Mouse (Mus musculus) intestine, embryonic 15.5 days (tissue): Measurements from ENCODE around the gene Erh. TPM values are rescaled to one million over a fixed set of nuclear protein-coding genes. Genes with fewer than 3 reads are reported as not detected.

ENCODE experiments used
- ATAC-seq: fragments of 200-750 bp; cut with Nextera tagmentation; 2 replicates; pipeline ENCODE4 v1.8.0; 2017; ENCODE audit warnings: moderate TSS enrichment, moderate library complexity
- H3K27ac ChIP-seq: fragments of 300-500 bp; sonication (generic); 2 replicates; pipeline ENCODE4 v1.5.1; 2015; ENCODE audit warnings: mild to moderate bottlenecking, inconsistent platforms
- H3K27me3 ChIP-seq: fragments of 300-500 bp; sonication (generic); replicated peaks from 2 replicates; pipeline ENCODE4 v1.6.1; 2015; ENCODE audit warnings: inconsistent platforms
- H3K36me3 ChIP-seq: fragments of 300-500 bp; sonication (generic); 2 replicates; pipeline ENCODE4 v1.6.1; 2015; ENCODE audit warnings: inconsistent platforms
- H3K4me1 ChIP-seq: fragments of 300-500 bp; sonication (generic); replicated peaks from 2 replicates; pipeline ENCODE4 v1.6.1; 2015; ENCODE audit warnings: inconsistent platforms
- H3K4me2 ChIP-seq: fragments of 300-500 bp; sonication (generic); replicated peaks from 2 replicates; pipeline ENCODE4 v1.6.1; 2015; ENCODE audit warnings: mild to moderate bottlenecking, inconsistent platforms
- H3K4me3 ChIP-seq: fragments of 300-500 bp; sonication (generic); replicated peaks from 2 replicates; pipeline ENCODE4 v1.5.1; 2015; ENCODE audit warnings: inconsistent platforms
- H3K9ac ChIP-seq: fragments of 300-500 bp; sonication (generic); 2 replicates; pipeline ENCODE4 v1.6.1; 2015; ENCODE audit warnings: inconsistent platforms
- H3K9me3 ChIP-seq: fragments of 300-500 bp; sonication (generic); 2 replicates; pipeline ENCODE4 v1.6.1; 2016; ENCODE audit warnings: inconsistent platforms
- WGBS: fragments of 180-500 bp; shearing (Covaris S2); methylation state at CpG from one replicate; pipeline ENCODE4 v1.1.7; 2015; 5-methylcytosine and 5-hydroxymethylcytosine counted together
- polyA plus RNA-seq: library from polyadenylated mRNA; unstranded; fragments of >200 nt; fragmentation: Nextera tagmentation; extraction: Ambion mirVana; gene quantifications from 2 replicates; pipeline ENCODE4 v1.2.1, GENCODE M21; 2015

The Erh gene
- polyA plus RNA-seq, 1 experiment from 2014 or later: 243 TPM

- Histone ChIP-seq H3K27ac (no peak overlapping the region), H3K27me3 (no peaks in the 10 kb centered on the region), H3K9ac (no peak overlapping the region), H3K4me2 (no peak overlapping the region), H3K36me3 (no peaks in the 10 kb centered on the region), H3K9me3 (no peaks in the 10 kb centered on the region), H3K4me1 (no peaks in the 10 kb centered on the region), H3K4me3 (no peak overlapping the region)
- WGBS: 82% methylated on average over 3 of the region's 3 CpGs
- no peak for ATAC-seq
Measured at GRCm38 (mm10) chr12:80609928-80610327, 34.2 kb downstream of the Erh start.

- H3K9ac ChIP-seq: no peak overlapping the region
- no peak overlapping the region for H3K4me2 ChIP-seq
- H3K36me3 ChIP-seq: no peaks in the 10 kb centered on the region
- no peaks in the 10 kb centered on the region for H3K27me3 ChIP-seq
- peaks cover 7% of the 10 kb centered on the region for H3K4me1 ChIP-seq
- no peaks in the 10 kb centered on the region for H3K9me3 ChIP-seq
- ATAC-seq: no peak
- no peak overlapping the region for H3K4me3 ChIP-seq
- 87% methylated on average over 1 of the region's 1 CpGs for WGBS
- H3K27ac ChIP-seq: no peak overlapping the region
Measured at GRCm38 (mm10) chr12:80608576-80608975, 35.6 kb downstream of the Erh start.

- Histone ChIP-seq H3K4me1 (peaks cover 12% of the 10 kb centered on the region), H3K9me3 (no peaks in the 10 kb centered on the region), H3K27me3 (no peaks in the 10 kb centered on the region), H3K27ac (no peak overlapping the region), H3K36me3 (no peaks in the 10 kb centered on the region), H3K4me2 (no peak overlapping the region), H3K9ac (no peak overlapping the region), H3K4me3 (no peak overlapping the region)
- ATAC-seq: no peak
- WGBS: 90% methylated on average over 2 of the region's 2 CpGs
Measured at GRCm38 (mm10) chr12:80604218-80604617, 39.9 kb downstream of the Erh start.

- no peak overlapping the region for H3K9ac ChIP-seq
- H3K9me3 ChIP-seq: no peaks in the 10 kb centered on the region
- H3K27me3 ChIP-seq: no peaks in the 10 kb centered on the region
- H3K4me3 ChIP-seq: no peak overlapping the region
- H3K27ac ChIP-seq: no peak overlapping the region
- H3K4me1 ChIP-seq: peaks cover 12% of the 10 kb centered on the region
- peak; percentile 43; the same call in 1 of the 2 replicates for ATAC-seq
- no peak overlapping the region; the same call in 1 of the 2 replicates for H3K4me2 ChIP-seq
- 25% methylated on average over 4 of the region's 4 CpGs for WGBS
- H3K36me3 ChIP-seq: no peaks in the 10 kb centered on the region
Measured at GRCm38 (mm10) chr12:80603566-80603965, 40.6 kb downstream of the Erh start.

GRCm38 (mm10) chr12:80602432-80602831 lies 41.7 kb downstream of the Erh start:
- H3K4me2 ChIP-seq: no peak overlapping the region
- no peak overlapping the region for H3K4me3 ChIP-seq
- H3K27ac ChIP-seq: no peak overlapping the region
- no peak overlapping the region for H3K9ac ChIP-seq
- H3K9me3 ChIP-seq: no peaks in the 10 kb centered on the region
- no peaks in the 10 kb centered on the region for H3K27me3 ChIP-seq
- 91% methylated on average over 5 of the region's 5 CpGs for WGBS
- H3K4me1 ChIP-seq: peaks cover 12% of the 10 kb centered on the region
- no peak for ATAC-seq
- no peaks in the 10 kb centered on the region for H3K36me3 ChIP-seq

- Histone ChIP-seq H3K9ac (no peak overlapping the region), H3K27ac (no peak overlapping the region), H3K27me3 (no peaks in the 10 kb centered on the region), H3K9me3 (no peaks in the 10 kb centered on the region), H3K4me3 (no peak overlapping the region), H3K36me3 (no peaks in the 10 kb centered on the region), H3K4me2 (no peak overlapping the region), H3K4me1 (peaks cover 12% of the 10 kb centered on the region)
- no peak for ATAC-seq
- WGBS: 85% methylated on average over 9 of the region's 9 CpGs
Measured at GRCm38 (mm10) chr12:80601597-80602269, 42.4 kb downstream of the Erh start.

- Histone ChIP-seq H3K4me2 (no peak overlapping the region), H3K4me3 (no peak overlapping the region), H3K9ac (no peak overlapping the region), H3K27ac (no peak overlapping the region), H3K36me3 (no peaks in the 10 kb centered on the region), H3K4me1 (peaks cover 6% of the 10 kb centered on the region; the same call in 1 of the 2 replicates), H3K9me3 (no peaks in the 10 kb centered on the region), H3K27me3 (no peaks in the 10 kb centered on the region)
- ATAC-seq: 0 out of 2 replicates have a peak, but pooled peaks have one; percentile 45
- WGBS: 52% methylated on average over 6 of the region's 6 CpGs
Measured at GRCm38 (mm10) chr12:80598756-80599155, 45.4 kb downstream of the Erh start.

- 39% methylated on average over 7 of the region's 7 CpGs for WGBS
- ATAC-seq: no peak
- Histone ChIP-seq H3K27ac (no peak overlapping the region), H3K4me1 (peaks cover 1% of the 10 kb centered on the region; the same call in 1 of the 2 replicates), H3K36me3 (no peaks in the 10 kb centered on the region), H3K4me3 (no peak overlapping the region), H3K9ac (no peak overlapping the region), H3K27me3 (no peaks in the 10 kb centered on the region), H3K4me2 (no peak overlapping the region), H3K9me3 (no peaks in the 10 kb centered on the region)
Measured at GRCm38 (mm10) chr12:80598236-80598635, 45.9 kb downstream of the Erh start.

- 70% methylated on average over 4 of the region's 4 CpGs for WGBS
- ATAC-seq: no peak
- Histone ChIP-seq H3K4me1 (no peaks in the 10 kb centered on the region), H3K4me2 (no peak overlapping the region), H3K9me3 (no peaks in the 10 kb centered on the region), H3K36me3 (no peaks in the 10 kb centered on the region), H3K4me3 (no peak overlapping the region), H3K27ac (no peak overlapping the region), H3K9ac (no peak overlapping the region), H3K27me3 (no peaks in the 10 kb centered on the region)
Measured at GRCm38 (mm10) chr12:80595968-80596367, 48.2 kb downstream of the Erh start.

GRCm38 (mm10) chr12:80595566-80595965 lies 48.6 kb downstream of the Erh start:
- H3K27me3 ChIP-seq: no peaks in the 10 kb centered on the region
- H3K27ac ChIP-seq: no peak overlapping the region
- no peak for ATAC-seq
- H3K9me3 ChIP-seq: no peaks in the 10 kb centered on the region
- H3K4me2 ChIP-seq: no peak overlapping the region
- H3K36me3 ChIP-seq: no peaks in the 10 kb centered on the region
- H3K9ac ChIP-seq: no peak overlapping the region
- H3K4me3 ChIP-seq: no peak overlapping the region
- 88% methylated on average over 4 of the region's 4 CpGs for WGBS
- H3K4me1 ChIP-seq: no peaks in the 10 kb centered on the region

- Histone ChIP-seq H3K36me3 (no peaks in the 10 kb centered on the region), H3K9ac (no peak overlapping the region), H3K4me3 (no peak overlapping the region), H3K4me1 (no peaks in the 10 kb centered on the region), H3K27me3 (no peaks in the 10 kb centered on the region), H3K9me3 (no peaks in the 10 kb centered on the region), H3K27ac (no peak overlapping the region), H3K4me2 (no peak overlapping the region)
- no peak for ATAC-seq
- WGBS: 90% methylated on average over 4 of the region's 4 CpGs
Measured at GRCm38 (mm10) chr12:80594781-80595180, 49.4 kb downstream of the Erh start.

GRCm38 (mm10) chr12:80594141-80594540 lies 50.0 kb downstream of the Erh start:
- no peak overlapping the region for H3K27ac ChIP-seq
- no peaks in the 10 kb centered on the region for H3K36me3 ChIP-seq
- no peak overlapping the region for H3K4me2 ChIP-seq
- no peak overlapping the region for H3K9ac ChIP-seq
- no peaks in the 10 kb centered on the region for H3K27me3 ChIP-seq
- H3K4me1 ChIP-seq: no peaks in the 10 kb centered on the region
- 72% methylated on average over 4 of the region's 4 CpGs for WGBS
- H3K4me3 ChIP-seq: no peak overlapping the region
- no peak for ATAC-seq
- H3K9me3 ChIP-seq: no peaks in the 10 kb centered on the region

- Histone ChIP-seq H3K4me3 (no peak overlapping the region), H3K4me1 (no peaks in the 10 kb centered on the region), H3K4me2 (no peak overlapping the region), H3K27ac (no peak overlapping the region), H3K27me3 (no peaks in the 10 kb centered on the region), H3K9ac (no peak overlapping the region), H3K9me3 (no peaks in the 10 kb centered on the region), H3K36me3 (no peaks in the 10 kb centered on the region)
- ATAC-seq: no peak
- WGBS: 33% methylated on average over 2 of the region's 2 CpGs
Measured at GRCm38 (mm10) chr12:80584973-80585372, 59.2 kb downstream of the Erh start.
